Mouse (Mus musculus): ENCODE measurements at regions not wholly inside any gene's neighbourhood (a gene's known extent, or its start where the extent isn't known, plus 50 kb on each side); places are given as distances from the start of the nearest gene placed in this dataset.
A peak's percentile ranks its signal among the peaks of the same experiment; 100 is the strongest.

- DNase-seq (ENCODE audit: low spot score in 2 of 2) = no peak
Observed at GRCm38 (mm10) chr9:116285691-116286431, 110.7 kb upstream of the Tgfbr2 start.

GRCm38 (mm10) chr9:116283790-116284526 is 108.8 kb upstream of the Tgfbr2 start:
- DNase-seq (ENCODE audit: low spot score in 2 of 2) = no peak

GRCm38 (mm10) chr9:116281654-116282053 is 106.5 kb upstream of the Tgfbr2 start:
- no peak for DNase-seq (ENCODE audit: low spot score in 2 of 2)

DNA sequence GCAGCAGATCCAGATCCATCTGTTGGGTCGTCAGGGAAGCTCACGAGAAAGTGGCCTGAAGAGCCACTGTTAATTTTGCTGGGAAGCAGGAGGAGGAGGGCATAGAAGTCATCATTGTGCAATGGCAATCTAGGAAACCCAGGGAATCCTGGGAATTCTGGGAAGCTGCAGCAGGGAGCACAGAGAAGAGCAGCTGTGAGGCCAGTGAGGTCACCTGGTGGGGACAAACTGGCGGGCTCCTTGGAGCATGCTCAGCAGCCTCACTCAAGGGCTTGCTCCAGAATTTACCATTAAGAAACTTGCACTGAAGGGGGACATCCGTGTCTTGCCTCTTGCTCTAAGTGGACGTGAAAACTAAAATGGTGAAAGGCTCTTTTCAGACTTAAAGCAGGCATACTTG is 105.0 kb upstream of the Tgfbr2 start:
- no peak for DNase-seq (ENCODE audit: low spot score in 2 of 2)

DNA sequence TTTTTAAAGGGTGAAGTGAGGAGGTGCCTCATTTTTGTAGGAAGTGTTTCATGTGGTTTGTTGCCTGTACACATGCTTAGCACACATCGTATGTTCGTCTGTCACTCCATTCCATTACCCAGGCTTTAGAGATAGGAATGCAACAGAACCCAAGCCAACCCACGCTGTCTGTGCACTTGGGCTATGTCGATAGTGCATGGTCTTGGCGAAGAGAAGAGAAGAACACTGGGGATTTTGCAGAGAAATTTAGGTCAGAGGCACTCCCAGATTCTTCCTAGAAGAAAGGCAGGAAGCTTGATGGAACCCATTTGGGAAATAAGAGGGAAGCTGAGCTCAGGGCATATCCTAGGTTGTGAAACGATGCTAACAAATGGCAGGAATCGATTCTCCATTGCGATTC is 103.7 kb upstream of the Tgfbr2 start:
- no peak for DNase-seq (ENCODE audit: low spot score in 2 of 2)

- no peak for DNase-seq (ENCODE audit: low spot score in 2 of 2)
Observed at GRCm38 (mm10) chr9:116277736-116278135, 102.6 kb upstream of the Tgfbr2 start.

GRCm38 (mm10) chr9:116276141-116276540 is 101.0 kb upstream of the Tgfbr2 start:
- peak; percentile 30 to 38 for DNase-seq (ENCODE audit: low spot score in 2 of 2)

DNA sequence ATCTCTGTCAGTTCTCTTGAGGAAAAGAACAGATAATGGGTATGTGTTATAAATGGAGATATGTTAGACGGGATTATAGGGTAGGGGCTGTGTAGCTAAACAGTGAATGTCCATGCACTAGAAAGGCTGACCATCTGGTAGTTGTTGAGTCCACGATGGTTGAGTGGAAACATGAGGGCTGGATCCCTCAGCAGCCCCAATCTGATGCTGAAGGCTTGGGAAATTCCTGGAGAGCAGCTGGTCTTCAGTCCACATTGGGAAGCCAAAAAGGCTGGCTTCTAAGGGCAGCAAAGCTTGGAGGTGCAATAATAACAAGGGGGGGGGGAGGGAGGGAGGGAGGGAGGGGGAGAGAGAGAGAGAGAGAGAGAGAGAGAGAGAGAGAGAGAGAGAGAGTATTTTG is 97.3 kb upstream of the Tgfbr2 start:
- DNase-seq (ENCODE audit: low spot score in 2 of 2) = no peak

DNA sequence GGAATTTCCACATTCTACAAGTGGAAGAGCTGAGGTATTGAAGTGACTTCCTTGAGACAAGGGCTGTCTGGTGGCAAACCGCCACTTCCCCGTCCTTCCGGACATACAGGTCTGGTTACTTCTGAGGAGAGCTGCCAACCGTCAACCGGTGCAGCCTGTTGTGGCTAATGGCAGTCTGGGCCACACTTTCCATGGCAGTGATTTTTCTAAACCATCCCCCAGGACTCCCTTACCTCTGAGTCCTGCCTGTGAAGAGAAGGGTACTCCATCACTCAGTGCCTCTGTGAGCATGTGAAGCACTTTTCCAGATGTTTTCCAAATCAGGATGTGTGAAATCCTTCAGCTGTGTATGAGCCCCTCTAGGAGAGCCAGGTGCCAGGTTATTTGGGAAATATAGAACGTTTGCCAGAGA is 95.3 kb upstream of the Tgfbr2 start:
- DNase-seq (ENCODE audit: low spot score in 2 of 2) = no peak

DNA sequence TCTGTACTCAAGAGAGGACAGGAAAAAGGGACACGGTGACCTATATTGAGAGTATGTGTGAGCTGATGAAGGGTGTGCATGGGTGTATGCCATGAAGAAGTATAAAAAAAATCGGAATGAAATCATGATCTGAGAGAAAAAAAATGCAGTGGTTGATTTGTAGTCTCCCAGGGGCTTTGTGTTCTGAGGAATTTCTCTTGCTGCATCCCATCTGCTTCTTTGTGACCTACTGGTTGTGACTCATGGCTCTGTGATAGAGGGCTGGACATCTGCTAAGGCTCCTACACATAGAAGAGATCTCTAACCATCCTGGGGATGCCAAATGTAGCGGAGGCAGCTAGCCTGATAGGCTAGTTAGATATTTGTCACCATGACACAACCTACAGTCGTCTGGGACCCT is 92.3 kb upstream of the Tgfbr2 start:
- DNase-seq (ENCODE audit: low spot score in 2 of 2) = no peak

DNA sequence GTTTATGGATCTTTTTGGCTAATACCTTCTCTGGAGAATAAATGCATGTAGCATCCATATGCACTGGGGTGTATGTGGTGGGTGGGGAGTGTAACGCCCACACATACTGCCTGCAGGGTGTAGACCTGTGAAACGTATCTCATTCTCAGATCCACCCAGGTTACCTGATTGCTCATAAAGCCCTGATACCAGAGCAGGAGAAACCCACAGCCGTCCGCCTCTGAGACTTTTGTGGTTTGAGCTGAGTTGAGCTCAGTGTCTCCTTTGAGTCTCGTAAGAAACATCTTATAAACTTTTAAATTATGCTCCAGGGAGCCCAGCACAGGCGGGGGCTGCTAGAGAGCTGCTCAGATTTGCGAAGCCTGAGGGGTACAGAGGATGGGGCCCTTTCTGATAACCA is 88.7 kb upstream of the Tgfbr2 start:
- no peak for DNase-seq (ENCODE audit: low spot score in 2 of 2)

DNA sequence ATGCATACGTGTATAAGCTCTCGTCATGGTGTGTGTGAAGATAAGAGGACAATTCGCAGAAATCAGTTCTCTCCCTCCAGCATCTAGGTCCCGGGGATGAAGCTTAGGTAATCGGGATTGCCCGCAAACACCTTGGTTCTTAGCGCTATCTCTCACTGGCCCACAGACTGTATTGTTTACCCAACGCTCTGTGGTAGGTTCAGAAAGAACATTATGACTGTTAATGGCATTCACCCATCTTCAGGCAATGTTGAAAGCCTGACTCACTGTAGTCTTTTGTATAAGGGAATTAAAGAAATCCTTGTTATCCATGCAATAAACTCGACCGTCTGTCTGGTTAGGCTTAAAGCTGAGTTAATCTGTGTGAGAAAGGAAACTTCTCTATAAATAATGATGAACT is 84.4 kb upstream of the Tgfbr2 start:
- DNase-seq (ENCODE audit: low spot score in 2 of 2) = no peak

DNA sequence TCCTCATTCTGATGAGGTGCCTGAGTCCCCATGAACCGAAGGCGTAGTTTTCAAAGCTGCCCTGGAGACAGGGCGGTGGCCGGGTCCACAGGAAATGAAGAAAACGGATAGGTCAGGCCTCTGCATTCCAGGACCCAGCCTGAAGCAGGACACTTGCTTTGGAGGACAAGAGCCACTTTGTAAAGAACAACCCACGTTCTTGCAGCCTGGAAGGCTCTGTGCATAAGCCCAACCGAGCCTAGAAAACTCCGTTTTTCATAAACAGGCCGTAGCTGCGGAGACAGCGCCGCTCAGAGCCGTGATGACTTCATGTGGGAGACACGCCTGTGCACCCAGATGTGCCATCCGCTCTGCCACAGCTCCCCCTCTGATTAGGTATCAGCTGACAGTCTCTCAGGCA is 78.4 kb upstream of the Tgfbr2 start:
- peak; percentile 17 to 18 for DNase-seq (ENCODE audit: low spot score in 2 of 2)

DNA sequence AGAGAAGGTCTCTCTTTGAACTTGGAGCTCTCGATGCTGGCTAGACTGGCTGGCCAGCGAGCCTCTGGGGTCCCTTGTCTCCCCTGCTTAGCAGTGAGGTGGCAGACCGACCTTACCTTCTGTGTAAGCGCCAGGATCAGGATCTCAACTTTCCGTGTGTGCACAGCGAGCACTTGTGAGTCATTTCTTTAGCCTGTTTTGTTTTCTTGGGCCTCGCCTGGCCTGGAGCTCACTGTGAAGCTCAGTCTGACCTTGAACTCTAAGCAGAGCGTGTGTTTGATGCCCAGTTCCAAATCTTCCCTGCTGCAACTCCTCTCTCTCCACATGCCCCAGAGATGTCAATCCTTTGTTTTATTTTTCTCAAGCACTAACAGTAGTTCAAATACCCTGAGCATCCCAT is 77.6 kb upstream of the Tgfbr2 start:
- DNase-seq (ENCODE audit: low spot score in 2 of 2) = no peak

- DNase-seq (ENCODE audit: low spot score in 2 of 2) = no peak
Observed at GRCm38 (mm10) chr9:116249791-116250190, 74.6 kb upstream of the Tgfbr2 start.

- DNase-seq (ENCODE audit: low spot score in 2 of 2) = no peak
Observed at GRCm38 (mm10) chr9:116245136-116245535, 70.0 kb upstream of the Tgfbr2 start.

DNA sequence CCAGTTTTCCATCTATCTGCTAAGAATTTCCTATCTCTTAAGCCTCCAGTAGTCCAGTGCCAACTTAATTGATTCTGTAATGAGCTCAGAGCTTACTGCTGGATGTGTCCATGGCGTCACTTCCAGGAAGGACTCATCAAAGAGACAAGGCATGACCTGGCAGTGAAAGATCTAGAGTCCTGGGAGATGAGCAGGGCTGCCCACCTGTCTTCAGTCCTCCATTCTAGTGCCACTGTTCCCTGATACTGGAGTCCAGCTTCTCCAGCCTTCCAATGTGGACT is 69.4 kb upstream of the Tgfbr2 start:
- DNase-seq (ENCODE audit: low spot score in 2 of 2) = no peak

DNA sequence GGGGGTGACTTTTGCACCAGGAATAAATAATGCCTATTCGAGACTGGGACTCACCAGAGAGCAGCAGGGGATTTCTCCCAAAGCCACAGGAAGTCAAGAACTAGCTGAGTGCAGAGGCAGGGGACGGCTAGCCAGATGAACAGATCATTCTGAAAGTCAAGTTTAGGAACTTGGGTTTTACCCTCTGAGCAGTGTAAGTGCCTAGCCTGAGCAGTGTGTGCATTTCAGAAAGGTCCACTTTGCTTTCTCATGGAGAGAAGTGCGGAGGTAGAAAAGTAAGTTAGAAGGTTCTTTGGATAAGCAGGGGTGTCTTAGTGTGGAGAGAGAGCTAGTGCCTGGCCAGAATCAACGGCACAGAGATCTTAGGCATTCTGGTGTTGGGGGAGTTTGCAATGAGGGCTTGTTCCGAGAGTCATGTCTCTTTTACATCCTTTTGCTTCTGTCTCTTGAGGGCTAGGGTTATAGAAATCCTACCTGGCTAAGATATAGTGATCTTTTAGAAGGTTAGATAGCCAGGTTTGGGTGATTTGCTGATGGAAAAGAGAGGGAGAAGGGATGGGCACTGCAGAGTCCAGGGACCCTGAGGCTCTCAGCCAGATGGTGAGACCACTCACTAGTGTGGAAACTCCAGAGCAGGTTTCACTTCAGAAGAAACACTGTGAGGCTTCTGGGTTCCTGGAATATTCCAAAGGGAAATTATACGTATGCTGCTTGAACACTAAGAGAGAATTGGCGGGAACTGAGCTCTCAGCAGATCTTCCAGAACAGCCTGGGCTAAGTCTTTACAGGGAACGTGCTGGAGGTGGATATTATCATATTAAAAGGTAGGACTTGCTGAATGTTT is 68.8 kb upstream of the Tgfbr2 start:
- DNase-seq (ENCODE audit: low spot score in 2 of 2) = no peak

- no peak for DNase-seq (ENCODE audit: low spot score in 2 of 2)
Observed at GRCm38 (mm10) chr9:116241933-116242526, 66.9 kb upstream of the Tgfbr2 start.

GRCm38 (mm10) chr9:116241290-116241689 is 66.1 kb upstream of the Tgfbr2 start:
- peak in 1 of 2 experiments; percentile 14 for DNase-seq (ENCODE audit: low spot score in 2 of 2)

DNA sequence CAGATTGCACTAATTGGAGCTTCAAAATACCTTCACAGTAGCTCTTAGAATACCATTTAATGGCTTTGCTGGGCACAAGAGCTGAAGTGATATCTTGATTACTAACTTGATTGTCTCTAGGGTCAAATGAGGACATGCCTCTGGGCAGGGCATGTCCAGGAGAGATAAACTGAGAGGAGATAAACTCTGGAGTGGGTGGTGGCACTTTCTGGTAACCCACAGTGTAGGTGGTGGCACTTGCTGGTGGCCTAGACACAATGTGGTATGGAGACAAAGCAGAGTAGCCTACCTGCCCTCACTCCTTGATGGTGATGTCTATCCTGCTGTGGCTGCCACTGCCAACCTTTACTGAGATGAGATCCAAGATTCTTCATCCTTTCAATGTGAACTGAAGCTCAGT is 61.7 kb upstream of the Tgfbr2 start:
- DNase-seq (ENCODE audit: low spot score in 2 of 2) = no peak

- DNase-seq (ENCODE audit: low spot score in 2 of 2) = no peak
Observed at GRCm38 (mm10) chr9:116234170-116234569, 59.0 kb upstream of the Tgfbr2 start.

Data from gastrocnemius, adult 8-10 months (tissue).